Mouse (Mus musculus): ENCODE data around the gene Gm20517. TPM values are rescaled to one million over a fixed set of nuclear protein-coding genes. Genes with fewer than 3 reads are reported as not detected.
A peak's percentile ranks its signal among the peaks of the same experiment; 100 is the strongest.

The Gm20517 gene
- polyA plus RNA-seq, 2 experiments from 2014 or later: 0.89 to 1.1 TPM

DNA sequence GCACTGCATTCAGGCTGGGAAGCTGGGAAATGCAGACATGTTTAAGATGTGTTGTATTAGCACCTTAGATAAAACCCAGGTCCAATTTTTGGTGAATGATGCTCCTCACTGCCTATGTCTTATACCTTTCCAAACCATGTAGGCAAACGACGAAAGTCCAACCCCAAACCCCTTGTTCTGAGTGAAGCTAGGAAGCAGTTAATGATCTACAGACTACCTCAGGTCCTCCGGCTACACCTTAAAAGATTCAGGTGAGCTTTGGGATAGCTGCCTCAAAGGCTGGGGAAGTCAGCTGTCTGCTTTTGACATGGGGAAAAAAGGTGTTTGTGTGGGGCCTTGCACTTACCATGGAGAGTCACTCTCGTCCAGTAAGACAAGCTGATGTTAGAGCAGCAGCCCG is 67.3 kb downstream of the Gm20517 start:
- no peak for ATAC-seq

GRCm38 (mm10) chr17:47682836-47683235 is 71.4 kb downstream of the Gm20517 start:
- no peak for ATAC-seq

- ATAC-seq: peak; percentile 92
Measured at GRCm38 (mm10) chr17:47687409-47688343, 76.3 kb downstream of the Gm20517 start.

- no peak for ATAC-seq
Measured at GRCm38 (mm10) chr17:47688344-47688607, 76.9 kb downstream of the Gm20517 start, which contains the start of gene Tomm6. Tomm6 (minus strand) TSS chr17:47688386.

DNA sequence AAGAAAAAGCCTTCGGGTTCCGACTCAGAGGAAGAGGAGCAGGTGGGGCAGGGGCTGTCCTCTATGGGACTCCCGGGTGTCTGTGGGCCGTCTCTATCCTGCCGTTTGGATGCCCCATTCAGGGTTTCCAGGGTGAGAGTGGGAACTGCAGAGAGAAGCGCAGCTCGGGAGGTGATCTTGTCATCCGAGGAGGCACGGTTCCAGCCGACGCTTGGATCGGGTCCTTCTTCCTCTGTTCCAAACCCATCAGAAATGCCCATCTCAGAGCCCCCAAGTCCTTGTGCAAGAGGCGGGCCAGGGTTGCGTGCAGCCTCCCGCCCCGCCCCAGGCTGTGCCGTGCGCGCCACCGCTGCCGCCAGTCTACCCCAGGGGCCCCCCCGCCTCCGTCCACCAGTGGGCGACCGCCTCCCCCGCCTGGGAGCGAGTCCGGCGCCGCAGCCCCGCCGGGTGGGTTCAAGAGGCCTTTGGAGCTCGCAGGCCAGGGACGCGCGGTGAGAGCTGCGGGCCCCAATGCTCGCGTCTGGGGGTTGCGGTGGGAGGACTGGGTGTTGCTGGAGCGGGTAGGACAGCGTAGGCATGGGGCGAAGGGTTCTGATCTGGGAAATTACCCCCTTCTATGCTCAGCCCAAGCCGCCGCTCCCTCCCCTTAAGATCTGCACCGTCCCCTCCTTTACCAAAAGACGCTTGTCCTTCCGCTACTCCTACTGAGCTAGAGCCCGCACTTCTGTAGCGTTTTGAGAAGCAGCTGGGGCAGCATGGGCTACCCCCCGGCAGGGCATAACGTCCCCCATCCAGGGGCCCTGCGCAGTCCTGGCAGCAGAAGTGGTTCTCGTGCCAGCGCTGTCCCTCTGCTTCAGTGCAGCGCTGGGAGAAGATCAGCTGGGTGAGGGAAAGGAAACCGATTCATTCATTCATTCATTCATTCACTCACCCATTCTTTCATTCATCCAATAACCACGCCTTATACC is 77.5 kb downstream of the Gm20517 start, which contains the start of gene Frs3:
Frs3 (plus strand) TSS at position 423 of the 968 bp plus-strand sequence.
- ATAC-seq: peak; percentile 24

DNA sequence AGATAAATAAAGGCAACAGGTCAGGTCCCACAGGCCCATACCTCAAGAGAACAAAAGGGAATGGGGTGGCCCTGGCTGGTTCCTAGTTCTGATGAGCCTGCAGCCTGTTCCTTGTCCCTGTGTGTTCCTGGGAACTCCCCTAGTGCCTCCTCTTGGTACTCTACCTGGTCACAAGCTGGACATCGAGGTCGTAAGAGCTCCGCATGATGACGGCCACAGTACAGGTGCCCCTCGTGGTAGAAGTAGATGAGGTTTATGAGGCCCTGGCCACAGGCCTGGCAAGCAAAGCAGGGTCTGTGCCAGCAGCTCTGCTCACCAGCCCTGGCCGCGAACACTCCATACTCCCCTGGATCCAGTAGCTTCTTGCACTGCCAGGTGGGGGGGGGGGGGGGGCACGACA is 78.5 kb downstream of the Gm20517 start:
- no peak for ATAC-seq

DNA sequence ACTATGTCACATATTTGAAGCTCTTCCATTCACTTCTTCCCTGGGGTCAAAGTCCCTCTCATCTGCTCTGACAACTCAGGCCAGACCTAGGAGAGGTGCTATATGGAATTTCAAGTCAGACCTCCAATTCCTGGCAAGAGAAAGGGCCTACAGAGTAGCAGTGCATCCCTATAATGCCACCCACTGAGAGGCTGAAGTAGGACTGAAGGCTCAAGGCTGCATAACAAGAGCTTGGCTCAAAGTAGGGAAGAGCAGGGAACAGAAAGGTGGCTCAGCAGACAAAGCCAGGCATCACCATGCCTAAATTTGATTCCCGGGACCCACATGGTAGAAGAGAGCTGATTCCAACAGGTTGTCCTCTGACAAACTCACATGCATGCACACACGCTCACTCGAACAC is 80.3 kb downstream of the Gm20517 start:
- no peak for ATAC-seq

DNA sequence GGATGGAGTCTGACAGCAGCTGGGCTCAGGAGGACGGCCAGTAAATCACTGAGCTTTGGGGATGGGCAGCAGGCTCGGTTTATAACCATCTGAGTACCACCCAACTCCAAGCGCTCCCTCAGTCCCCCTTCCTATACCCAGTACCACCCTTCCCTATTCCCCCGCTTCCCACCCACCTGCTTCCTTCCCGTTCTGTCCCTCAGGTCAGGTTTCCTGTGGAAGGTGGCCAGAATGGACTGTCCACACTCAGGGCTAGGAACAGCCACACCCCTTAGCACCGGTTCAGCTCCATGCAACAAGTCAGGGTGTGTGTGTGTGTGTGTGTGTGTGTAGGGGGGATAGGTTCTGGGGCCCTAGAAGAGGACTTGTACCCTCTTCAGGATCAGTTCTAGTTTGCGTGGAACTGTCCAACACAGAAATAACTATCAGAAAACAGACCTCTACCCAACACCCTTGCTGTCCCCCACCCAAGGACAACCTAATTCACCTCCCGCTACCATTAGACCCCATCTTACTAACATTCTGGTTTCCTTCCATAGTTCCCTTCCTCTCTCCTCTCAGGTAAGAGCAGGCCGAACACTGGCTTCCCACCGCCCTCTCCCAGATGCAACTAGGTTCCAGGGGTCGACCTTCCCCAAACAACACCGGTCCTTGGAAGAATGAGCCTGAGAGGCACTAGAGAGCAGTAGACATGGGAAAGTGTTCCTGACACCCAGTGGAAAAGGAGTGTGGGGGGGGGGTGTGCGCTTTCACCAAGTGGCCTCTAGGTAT is 82.5 kb downstream of the Gm20517 start:
- no peak for ATAC-seq

GRCm38 (mm10) chr17:47694442-47694502 is 82.9 kb downstream of the Gm20517 start, which contains the start of gene Gm21981:
Gm21981 (minus strand) TSS chr17:47694455.
- no peak for ATAC-seq

- peak; percentile 95 for ATAC-seq
Measured at GRCm38 (mm10) chr17:47694503-47695336, 83.3 kb downstream of the Gm20517 start, which contains the start of gene Prickle4. Prickle4 (minus strand) TSS chr17:47694736.

- ATAC-seq: no peak
Measured at GRCm38 (mm10) chr17:47695337-47695710, 83.9 kb downstream of the Gm20517 start.

- ATAC-seq: no peak
Measured at GRCm38 (mm10) chr17:47698156-47698555, 86.8 kb downstream of the Gm20517 start.

DNA sequence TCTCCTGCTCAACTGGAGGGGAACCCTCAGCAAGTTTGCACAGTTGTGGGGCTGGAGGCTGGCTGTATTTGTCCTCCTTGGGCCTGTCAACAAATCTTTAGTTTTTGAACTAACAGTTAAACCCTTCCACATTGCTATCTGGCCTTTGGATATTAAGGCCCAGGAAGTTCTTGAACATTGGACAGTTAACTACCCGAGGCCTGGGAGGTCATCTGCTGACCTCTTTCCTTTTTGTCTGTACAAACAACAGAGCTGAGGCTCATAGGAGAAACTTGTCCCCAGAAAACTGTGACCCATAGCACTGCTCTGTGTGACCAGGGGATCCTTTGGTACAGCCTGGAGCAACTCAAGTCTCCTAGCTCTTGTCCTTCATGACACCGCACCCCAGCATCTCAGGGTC is 87.7 kb downstream of the Gm20517 start:
- ATAC-seq: no peak

GRCm38 (mm10) chr17:47701793-47702192 is 90.4 kb downstream of the Gm20517 start:
- no peak for ATAC-seq

- ATAC-seq: no peak
Measured at GRCm38 (mm10) chr17:47702548-47703345, 91.4 kb downstream of the Gm20517 start.

- ATAC-seq: no peak
Measured at GRCm38 (mm10) chr17:47703556-47703955, 92.2 kb downstream of the Gm20517 start.

GRCm38 (mm10) chr17:47704692-47705091 is 93.3 kb downstream of the Gm20517 start:
- no peak for ATAC-seq

- ATAC-seq: no peak
Measured at GRCm38 (mm10) chr17:47706196-47706595, 94.8 kb downstream of the Gm20517 start.

GRCm38 (mm10) chr17:47707961-47708360 is 96.6 kb downstream of the Gm20517 start:
- no peak for ATAC-seq

GRCm38 (mm10) chr17:47708972-47709371 is 97.6 kb downstream of the Gm20517 start:
- ATAC-seq: no peak

- no peak for ATAC-seq
Measured at GRCm38 (mm10) chr17:47710036-47710435, 98.6 kb downstream of the Gm20517 start.
